Mouse (Mus musculus) myocyte (in vitro differentiated cells): Measurements from ENCODE around the gene Ankrd33b. TPM values are rescaled to one million over a fixed set of nuclear protein-coding genes. Genes with fewer than 3 reads are reported as not detected.

Experiments used
- H3K27me3 ChIP-seq: one replicate; pipeline ENCODE4 v1.6.1; 2011; ENCODE audit not compliant: control insufficient read depth, insufficient read depth, insufficient read length
- H3K36me3 ChIP-seq: one replicate; pipeline ENCODE4 v1.6.1; 2011; ENCODE audit not compliant: control insufficient read depth, insufficient read depth
- H3K4me2 ChIP-seq: one replicate; pipeline ENCODE4 v1.6.1; 2011; ENCODE audit warnings: low read depth, control low read depth
- H3K4me3 ChIP-seq: one replicate; pipeline ENCODE4 v1.5.1; 2011; ENCODE audit warnings: mild to moderate bottlenecking, control low read depth, moderate library complexity
- H3K79me2 ChIP-seq: one replicate; pipeline ENCODE4 v1.6.1; 2011; ENCODE audit not compliant: control insufficient read depth, insufficient read depth
- H3ac ChIP-seq: one replicate; pipeline ENCODE4 v1.6.1; 2011; ENCODE audit not compliant: control insufficient read depth, insufficient read length
- CEBPB ChIP-seq: IDR thresholded peaks from 2 replicates; pipeline ENCODE4 v1.6.1; 2011; ENCODE audit warnings: mild to moderate bottlenecking, moderate library complexity; ENCODE audit not compliant: poor library complexity, insufficient read depth, severe bottlenecking
- E2F4 ChIP-seq: IDR thresholded peaks from one replicate; pipeline ENCODE4 v1.6.1; 2011; ENCODE audit warnings: mild to moderate bottlenecking, control low read depth, moderate library complexity; ENCODE audit not compliant: insufficient read depth
- MAX ChIP-seq: IDR thresholded peaks from one replicate; pipeline ENCODE4 v1.6.1; 2011; ENCODE audit warnings: low read depth, mild to moderate bottlenecking, control low read depth
- MYOD1 ChIP-seq, 3 experiments: IDR thresholded peaks; one replicate each; pipeline ENCODE4 v1.6.1; 2011; ENCODE audit warnings: control low read depth in 2 of 3, low read depth in 2 of 3, mild to moderate bottlenecking in 2 of 3, moderate library complexity in 1 of 3; ENCODE audit not compliant: insufficient read length in 2 of 3, control insufficient read depth in 1 of 3
- MYOG ChIP-seq, 3 experiments: IDR thresholded peaks; one replicate each; pipeline ENCODE4 v1.6.1; 2011; ENCODE audit warnings: control low read depth in 2 of 3, low read depth in 2 of 3, mild to moderate bottlenecking in 2 of 3; ENCODE audit not compliant: insufficient read length in 2 of 3, control insufficient read depth in 1 of 3, insufficient read depth in 1 of 3
- POLR2A ChIP-seq: IDR thresholded peaks from one replicate; pipeline ENCODE4 v1.6.1; 2011; ENCODE audit warnings: low read depth, mild to moderate bottlenecking, control low read depth, moderate library complexity; ENCODE audit not compliant: insufficient read length
- POLR2AphosphoS2 ChIP-seq: IDR thresholded peaks from one replicate; pipeline ENCODE4 v1.6.1; 2011; ENCODE audit warnings: low read depth, control low read depth; ENCODE audit not compliant: insufficient read length
- REST ChIP-seq: IDR thresholded peaks from one replicate; pipeline ENCODE4 v1.6.1; 2011; ENCODE audit warnings: mild to moderate bottlenecking, control low read depth, moderate library complexity; ENCODE audit not compliant: insufficient read depth, insufficient read length
- SRF ChIP-seq: IDR thresholded peaks from one replicate; pipeline ENCODE4 v1.6.1; 2011; ENCODE audit warnings: low read depth; ENCODE audit not compliant: control insufficient read depth, insufficient read length
- TCF12 ChIP-seq: IDR thresholded peaks from one replicate; pipeline ENCODE4 v1.6.1; 2011; ENCODE audit warnings: mild to moderate bottlenecking, control low read depth; ENCODE audit not compliant: poor library complexity, insufficient read depth, severe bottlenecking
- TCF3 ChIP-seq: IDR thresholded peaks from one replicate; pipeline ENCODE4 v1.6.1; 2011; ENCODE audit warnings: low read depth, control low read depth; ENCODE audit not compliant: insufficient read length
- USF1 ChIP-seq: IDR thresholded peaks from one replicate; pipeline ENCODE4 v1.6.1; 2011; ENCODE audit warnings: low read depth, mild to moderate bottlenecking, control low read depth, moderate library complexity
- polyA plus RNA-seq: library from polyadenylated mRNA; unstranded; fragments of >200 nt; fragmentation: generic; extraction: Trizol; gene quantifications from one replicate; pipeline ENCODE4 v1.2.1, GENCODE M21; 2012; ENCODE audit warnings: missing spikeins

The Ankrd33b gene
- polyA plus RNA-seq, 1 experiment, result 5.7 TPM

GRCm38 (mm10) chr15:31349046-31349445, 18.5 kb downstream of the Ankrd33b start:
- no peak for TF ChIP-seq MYOG (IDR thresholded peaks at IDR 0.05; ENCODE audit: control insufficient read depth in 1 of 3, insufficient read depth in 1 of 3, insufficient read length in 2 of 3, low read depth in 2 of 3)
- no peak for TF ChIP-seq MAX
- TF ChIP-seq SRF, result no peak
- TF ChIP-seq REST, result no peak
- TF ChIP-seq TCF12, result no peak
- no peak for TF ChIP-seq CEBPB
- no peak for TF ChIP-seq USF1
- no peak for TF ChIP-seq POLR2A
- TF ChIP-seq MYOD1 (IDR thresholded peaks at IDR 0.05; ENCODE audit: control insufficient read depth in 1 of 3, insufficient read length in 2 of 3, low read depth in 2 of 3), result no peak
- TF ChIP-seq TCF3, result no peak
- no peak for TF ChIP-seq E2F4
- no peak for TF ChIP-seq POLR2AphosphoS2
- no peak overlapping the region for H3K4me2 ChIP-seq
- H3K79me2 ChIP-seq, result peaks cover 15% of the 10 kb centered on the region
- H3K36me3 ChIP-seq, result no peaks in the 10 kb centered on the region
- no peaks in the 10 kb centered on the region for H3K27me3 ChIP-seq
- H3K4me3 ChIP-seq, result no peak overlapping the region
- no peak overlapping the region for H3ac ChIP-seq

DNA sequence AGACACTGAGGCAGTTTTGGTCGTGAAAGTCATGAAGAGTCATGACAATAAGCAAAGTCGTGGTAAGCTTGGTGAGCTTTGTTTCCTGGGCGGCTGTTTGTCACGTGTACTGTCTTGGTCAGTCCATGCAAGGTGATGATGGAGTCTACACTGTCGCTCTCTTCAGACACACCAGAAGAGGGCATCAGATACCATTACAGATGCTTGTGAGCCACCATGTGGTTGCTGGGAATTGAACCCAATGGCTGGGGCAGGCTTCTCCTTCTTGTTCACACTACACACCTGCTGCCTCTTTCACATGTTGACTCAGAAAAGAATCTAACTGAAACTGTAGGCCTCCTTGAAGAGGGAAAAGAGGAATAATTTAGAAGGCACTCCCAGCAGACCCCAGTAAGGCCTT, 19.3 kb downstream of the Ankrd33b start:
- TF ChIP-seq TCF3 (no peak), TCF12 (no peak), USF1 (no peak), E2F4 (no peak), MAX (no peak), POLR2A (no peak), REST (no peak), CEBPB (no peak), MYOD1 (IDR thresholded peaks at IDR 0.05; ENCODE audit: control insufficient read depth in 1 of 3, insufficient read length in 2 of 3, low read depth in 2 of 3) (no peak)
- no peak overlapping the region for H3K4me2 ChIP-seq
- no peak overlapping the region for H3ac ChIP-seq
- no peaks in the 10 kb centered on the region for H3K27me3 ChIP-seq
- no peaks in the 10 kb centered on the region for H3K36me3 ChIP-seq
- H3K79me2 ChIP-seq, result peaks cover 18% of the 10 kb centered on the region
- no peak overlapping the region for H3K4me3 ChIP-seq

DNA sequence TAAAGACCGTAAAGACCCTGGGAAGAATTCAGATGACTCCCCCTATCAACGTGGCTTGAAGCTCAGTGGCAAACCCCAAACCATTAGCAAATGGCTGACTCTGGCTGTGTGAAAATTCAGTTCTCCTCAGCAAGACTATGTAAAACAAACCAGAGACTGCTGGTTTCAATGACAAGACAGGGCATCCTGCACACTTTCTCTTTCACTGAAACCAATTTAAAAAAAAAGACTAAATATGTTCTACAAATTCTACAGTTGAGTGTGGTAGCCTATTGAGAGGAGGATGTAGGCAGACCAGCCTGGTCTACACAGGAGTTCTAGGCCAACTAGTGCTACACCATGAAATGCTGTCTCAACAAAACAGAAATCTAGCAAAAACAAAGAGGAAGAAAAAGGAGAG, 21.0 kb downstream of the Ankrd33b start:
- TF ChIP-seq TCF3 (no peak), SRF (no peak), MYOG (IDR thresholded peaks at IDR 0.05; ENCODE audit: control insufficient read depth in 1 of 3, insufficient read depth in 1 of 3, insufficient read length in 2 of 3, low read depth in 2 of 3) (no peak), USF1 (no peak), POLR2A (no peak), TCF12 (no peak), POLR2AphosphoS2 (no peak), MAX (no peak), E2F4 (no peak), CEBPB (no peak), MYOD1 (IDR thresholded peaks at IDR 0.05; ENCODE audit: control insufficient read depth in 1 of 3, insufficient read length in 2 of 3, low read depth in 2 of 3) (no peak), REST (no peak)
- no peaks in the 10 kb centered on the region for H3K36me3 ChIP-seq
- no peak overlapping the region for H3K4me3 ChIP-seq
- H3K4me2 ChIP-seq, result peak overlapping the region; percentile 84
- H3ac ChIP-seq, result no peak overlapping the region
- no peaks in the 10 kb centered on the region for H3K27me3 ChIP-seq
- H3K79me2 ChIP-seq, result peaks cover 21% of the 10 kb centered on the region

DNA sequence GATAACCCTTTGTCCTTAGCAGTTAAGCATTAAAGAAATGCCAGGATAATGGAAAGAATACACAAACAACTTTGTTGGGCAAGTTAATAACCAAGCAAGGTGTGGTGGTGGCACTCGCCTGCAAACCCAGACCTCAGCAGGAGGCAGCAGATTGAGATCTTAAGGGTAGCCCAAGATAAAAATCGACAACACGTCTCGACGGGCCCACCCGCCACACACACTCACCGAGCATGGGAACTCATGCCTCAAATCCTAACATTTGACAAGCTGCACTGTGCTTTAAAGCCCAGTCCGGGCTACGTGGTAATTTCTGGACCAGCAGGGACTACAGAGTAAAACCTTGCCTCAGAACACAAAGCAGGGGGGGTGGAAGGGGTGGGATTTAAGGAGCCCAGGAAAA, 22.2 kb downstream of the Ankrd33b start:
- TF ChIP-seq POLR2AphosphoS2, result no peak
- TF ChIP-seq E2F4, result no peak
- no peak for TF ChIP-seq TCF3
- TF ChIP-seq POLR2A, result no peak
- TF ChIP-seq REST, result no peak
- no peak for TF ChIP-seq SRF
- TF ChIP-seq MYOG (IDR thresholded peaks at IDR 0.05; ENCODE audit: control insufficient read depth in 1 of 3, insufficient read depth in 1 of 3, insufficient read length in 2 of 3, low read depth in 2 of 3), result no peak
- no peak for TF ChIP-seq TCF12
- TF ChIP-seq USF1, result no peak
- TF ChIP-seq MAX, result no peak
- TF ChIP-seq MYOD1 (IDR thresholded peaks at IDR 0.05; ENCODE audit: control insufficient read depth in 1 of 3, insufficient read length in 2 of 3, low read depth in 2 of 3), result no peak
- no peak for TF ChIP-seq CEBPB
- no peak overlapping the region for H3ac ChIP-seq
- no peaks in the 10 kb centered on the region for H3K27me3 ChIP-seq
- H3K79me2 ChIP-seq, result peaks cover 26% of the 10 kb centered on the region
- peak overlapping the region; percentile 23 for H3K4me3 ChIP-seq
- no peaks in the 10 kb centered on the region for H3K36me3 ChIP-seq
- H3K4me2 ChIP-seq, result peak overlapping the region; percentile 84
